Mouse (Mus musculus): ENCODE data around the gene Cep72. TPM values are rescaled to one million over a fixed set of nuclear protein-coding genes. Genes with fewer than 3 reads are reported as not detected.

Gene Cep72
- polyA plus RNA-seq, 1 experiment from 2014 or later: 9.1 TPM

- no peak overlapping the region for H3K4me3 ChIP-seq
- no peak overlapping the region for H3K27ac ChIP-seq
- WGBS (ENCODE audit: insufficient replicate concordance): 58% methylated on average over 4 of the region's 4 CpGs
- no peaks in the 10 kb centered on the region for H3K4me1 ChIP-seq
- ATAC-seq: no peak
- no peaks in the 10 kb centered on the region for H3K36me3 ChIP-seq
- H3K9ac ChIP-seq: no peak overlapping the region
- H3K9me3 ChIP-seq (replicated peaks): no peaks in the 10 kb centered on the region
- H3K27me3 ChIP-seq (replicated peaks): peaks cover 32% of the 10 kb centered on the region
- H3K4me2 ChIP-seq: no peak overlapping the region
Measured at GRCm38 (mm10) chr13:74001492-74001891, 60.6 kb downstream of the Cep72 start.

GRCm38 (mm10) chr13:74000961-74001360 lies 61.1 kb downstream of the Cep72 start:
- Histone ChIP-seq H3K27me3 (replicated peaks) (peaks cover 30% of the 10 kb centered on the region), H3K4me2 (no peak overlapping the region), H3K9ac (no peak overlapping the region), H3K36me3 (no peaks in the 10 kb centered on the region), H3K27ac (no peak overlapping the region), H3K4me1 (no peaks in the 10 kb centered on the region), H3K4me3 (no peak overlapping the region), H3K9me3 (replicated peaks) (no peaks in the 10 kb centered on the region)
- whole genome bisulfite sequencing (ENCODE audit: insufficient replicate concordance): 66% methylated on average over 6 of the region's 6 CpGs
- ATAC-seq: no peak

DNA sequence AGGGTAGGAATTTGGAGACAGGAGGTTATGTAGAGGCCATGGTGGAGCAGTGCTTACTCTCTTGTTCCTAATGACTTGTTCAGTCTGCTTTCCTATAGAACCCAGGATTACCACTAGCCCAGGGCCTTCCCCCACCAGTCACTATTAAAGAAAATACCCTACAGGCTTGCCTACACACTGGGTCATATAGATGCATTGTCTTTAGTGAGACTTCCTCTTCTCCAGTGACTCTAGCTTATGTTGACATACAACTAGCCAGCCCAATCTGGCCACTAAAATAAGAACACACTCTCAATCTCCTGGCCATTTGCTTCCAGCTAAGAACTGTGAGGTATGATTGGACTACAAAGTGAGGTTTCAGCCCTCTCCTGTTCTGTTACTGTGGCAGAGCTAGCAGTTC lies 61.6 kb downstream of the Cep72 start:
- Histone ChIP-seq H3K9me3 (replicated peaks) (no peaks in the 10 kb centered on the region), H3K27ac (no peak overlapping the region), H3K4me1 (no peaks in the 10 kb centered on the region), H3K9ac (no peak overlapping the region), H3K4me2 (no peak overlapping the region), H3K36me3 (no peaks in the 10 kb centered on the region), H3K27me3 (replicated peaks) (peaks cover 26% of the 10 kb centered on the region), H3K4me3 (no peak overlapping the region)
- no peak for ATAC-seq

DNA sequence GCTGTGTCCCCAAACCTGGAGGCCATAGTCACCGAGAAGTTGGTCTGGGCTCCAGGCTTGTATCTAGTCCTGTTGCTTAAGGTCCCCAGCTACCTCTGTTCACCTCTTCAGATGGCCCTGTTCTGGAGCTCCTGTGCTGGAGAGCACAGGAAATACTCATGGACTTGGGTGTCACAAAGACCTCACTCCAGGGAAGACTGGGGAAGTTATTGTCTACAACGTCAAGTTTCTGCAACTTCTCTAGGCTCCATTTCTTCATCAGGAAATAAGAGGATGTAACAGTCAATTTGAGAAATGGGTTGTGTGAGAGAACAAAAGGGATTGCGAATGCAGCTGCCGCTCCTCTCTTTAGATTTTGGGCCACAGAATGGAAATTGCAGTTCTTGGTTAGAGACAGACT lies 65.6 kb downstream of the Cep72 start:
- peaks cover 4% of the 10 kb centered on the region; the same call in 1 of the 2 replicates for H3K4me1 ChIP-seq
- WGBS (ENCODE audit: insufficient replicate concordance): 45% methylated on average over 4 of the region's 4 CpGs

GRCm38 (mm10) chr13:73991267-73991666 lies 70.8 kb downstream of the Cep72 start:
- Histone ChIP-seq H3K9me3 (replicated peaks) (no peaks in the 10 kb centered on the region), H3K4me2 (no peak overlapping the region), H3K4me1 (peaks cover 21% of the 10 kb centered on the region), H3K27ac (no peak overlapping the region), H3K4me3 (no peak overlapping the region), H3K36me3 (no peaks in the 10 kb centered on the region), H3K9ac (no peak overlapping the region), H3K27me3 (replicated peaks) (no peaks in the 10 kb centered on the region)
- ATAC-seq: no peak
- WGBS (ENCODE audit: insufficient replicate concordance): 59% methylated on average over 5 of the region's 5 CpGs

More for the DNA sequence above, 65.6 kb downstream of the Cep72 start:
- no peak overlapping the region for H3K9ac ChIP-seq
- no peaks in the 10 kb centered on the region for H3K9me3 ChIP-seq (replicated peaks)
- no peak overlapping the region for H3K4me2 ChIP-seq
- no peak overlapping the region for H3K27ac ChIP-seq
- ATAC-seq: no peak
- H3K27me3 ChIP-seq (replicated peaks): peaks cover 9% of the 10 kb centered on the region; the same call in 1 of the 2 replicates
- H3K36me3 ChIP-seq: no peaks in the 10 kb centered on the region
- no peak overlapping the region for H3K4me3 ChIP-seq

DNA sequence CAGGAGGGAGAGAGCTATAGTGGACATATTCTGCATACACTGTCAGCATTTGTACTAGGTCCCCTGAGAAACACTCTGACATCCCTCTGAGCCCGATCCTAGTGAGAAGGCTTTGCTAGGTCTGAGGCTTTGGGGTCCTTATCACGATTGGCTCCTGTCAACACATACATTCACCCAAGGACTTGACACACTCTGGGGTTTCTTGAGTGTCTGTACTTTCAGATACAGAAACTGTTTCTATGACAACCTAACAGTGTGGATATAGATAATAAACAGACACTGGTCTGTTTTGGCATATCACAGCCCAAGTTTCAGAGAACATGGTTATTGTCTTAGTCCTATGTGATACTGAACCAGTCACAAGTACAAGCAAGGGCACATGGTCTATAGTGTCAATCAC lies 71.3 kb downstream of the Cep72 start:
- WGBS (ENCODE audit: insufficient replicate concordance): 13% methylated on average over 2 of the region's 2 CpGs
- Histone ChIP-seq H3K9me3 (replicated peaks) (no peaks in the 10 kb centered on the region), H3K4me1 (peaks cover 21% of the 10 kb centered on the region), H3K4me3 (no peak overlapping the region), H3K27ac (no peak overlapping the region), H3K27me3 (replicated peaks) (no peaks in the 10 kb centered on the region), H3K9ac (no peak overlapping the region), H3K4me2 (peak overlapping the region; percentile 28), H3K36me3 (no peaks in the 10 kb centered on the region)
- peak; percentile 93 for ATAC-seq

DNA sequence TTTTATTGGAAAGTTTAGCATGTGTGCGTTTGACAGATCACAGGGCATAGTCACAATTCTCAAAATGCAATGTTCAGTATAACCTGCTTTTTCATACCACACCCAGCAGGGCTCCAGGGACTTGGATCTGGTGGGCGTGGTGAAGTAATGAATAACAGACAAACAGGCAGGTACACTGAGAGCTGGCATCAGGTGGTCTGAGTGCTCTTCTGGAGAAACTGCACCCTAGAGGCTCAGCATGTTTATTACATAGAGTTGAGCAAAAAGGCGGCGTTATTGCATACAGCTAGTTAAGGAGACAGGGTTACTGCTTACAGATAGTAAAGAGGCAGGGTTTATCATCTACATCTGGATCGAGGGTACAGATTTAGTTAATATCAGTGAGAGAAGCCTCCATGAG lies 71.8 kb downstream of the Cep72 start:
- ATAC-seq: peak; percentile 38
- no peaks in the 10 kb centered on the region for H3K27me3 ChIP-seq (replicated peaks)
- H3K4me3 ChIP-seq: no peak overlapping the region
- WGBS (ENCODE audit: insufficient replicate concordance): 60% methylated on average over 5 of the region's 5 CpGs
- no peak overlapping the region for H3K27ac ChIP-seq
- no peaks in the 10 kb centered on the region for H3K9me3 ChIP-seq (replicated peaks)
- no peaks in the 10 kb centered on the region for H3K36me3 ChIP-seq
- H3K9ac ChIP-seq: no peak overlapping the region
- H3K4me2 ChIP-seq: peak overlapping the region; percentile 28
- H3K4me1 ChIP-seq: peaks cover 21% of the 10 kb centered on the region

Other genes with a start within 250 kb of the Cep72 start
- 0.21 and 0.42 TPM in 2 replicates for gene Nkd2, start 214.7 kb downstream of the Cep72 start, polyA plus RNA-seq (2016; fragmentation: Nextera tagmentation; extraction: Ambion mirVana)
- 37.6 and 38.6 TPM in 2 replicates for gene Trip13, start 124.5 kb downstream of the Cep72 start, polyA plus RNA-seq (2016; fragmentation: Nextera tagmentation; extraction: Ambion mirVana)
- 19.9 and 20.2 TPM in 2 replicates for gene Brd9, start 124.5 kb downstream of the Cep72 start, polyA plus RNA-seq (2016; fragmentation: Nextera tagmentation; extraction: Ambion mirVana)
- not detected in 2 replicates for gene Zdhhc11, start 98.4 kb downstream of the Cep72 start, polyA plus RNA-seq (2016; fragmentation: Nextera tagmentation; extraction: Ambion mirVana)
- gene Tppp, start 52.9 kb downstream of the Cep72 start, polyA plus RNA-seq (2016; fragmentation: Nextera tagmentation; extraction: Ambion mirVana): 0.32 and 0.39 TPM in 2 replicates
- not detected in 2 replicates for gene Slc9a3, start 59.2 kb upstream of the Cep72 start, polyA plus RNA-seq (2016; fragmentation: Nextera tagmentation; extraction: Ambion mirVana)
- gene Exoc3, start 146.4 kb upstream of the Cep72 start, polyA plus RNA-seq (2016; fragmentation: Nextera tagmentation; extraction: Ambion mirVana): 32.9 and 36.4 TPM in 2 replicates
- 0.12 and 0.48 TPM in 2 replicates for gene Ahrr, start 230.0 kb upstream of the Cep72 start, polyA plus RNA-seq (2016; fragmentation: Nextera tagmentation; extraction: Ambion mirVana)

Data from liver, embryonic 12.5 days (tissue).